Mouse (Mus musculus) hindlimb bud, embryonic 11.5 days (tissue): ENCODE measurements at regions not wholly inside any gene's neighbourhood (a gene's known extent, or its start where the extent isn't known, plus 50 kb on each side); places are given as distances from the start of the nearest gene placed in this dataset.

Experiments used
- DNase-seq: peaks from one replicate; pipeline ENCODE4 v3.0.0-alpha.2; 2012; ENCODE audit warnings: low read depth, low spot score; ENCODE audit errors: extremely low spot score

GRCm38 (mm10) chr9:76896347-76896746 is 149.2 kb downstream of the Tinag start:
- no peak for DNase-seq

- no peak for DNase-seq
Observed at GRCm38 (mm10) chr9:76881830-76882229, 163.8 kb downstream of the Tinag start.

- no peak for DNase-seq
Observed at GRCm38 (mm10) chr9:76876020-76876419, 169.6 kb downstream of the Tinag start.

DNA sequence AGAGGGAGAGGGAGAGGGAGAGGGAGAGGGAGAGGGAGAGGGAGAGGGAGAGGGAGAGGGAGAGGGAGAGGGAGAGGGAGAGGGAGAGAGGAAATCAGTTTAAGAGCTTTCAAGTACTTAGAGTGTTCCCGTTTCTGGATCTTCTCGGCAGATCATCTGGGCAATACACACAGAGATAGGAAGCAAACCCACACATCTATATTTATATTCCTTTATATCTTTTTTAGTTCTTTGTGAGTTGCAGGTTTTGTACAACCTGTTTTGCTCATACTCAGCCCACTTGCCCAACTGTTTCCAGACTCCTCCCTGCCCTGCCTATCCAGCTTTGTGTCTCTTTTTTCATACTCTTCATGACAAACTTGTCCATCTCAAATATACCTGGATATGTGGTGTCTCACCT is 173.2 kb downstream of the Tinag start:
- no peak for DNase-seq

- DNase-seq, result no peak
Observed at GRCm38 (mm10) chr9:76869635-76870034, 176.0 kb downstream of the Tinag start.

- DNase-seq, result no peak
Observed at GRCm38 (mm10) chr9:76868633-76869032, 177.0 kb downstream of the Tinag start.

- DNase-seq, result no peak
Observed at GRCm38 (mm10) chr9:76822173-76822572, 223.4 kb downstream of the Tinag start.

GRCm38 (mm10) chr9:76794951-76795350 is 228.0 kb upstream of the Fam83b start:
- no peak for DNase-seq

GRCm38 (mm10) chr9:76788654-76789053 is 221.7 kb upstream of the Fam83b start:
- DNase-seq, result peak; percentile 3
